Mouse (Mus musculus) megakaryocyte, embryonic 14.5 days (primary cell): ENCODE data around the gene Tenm3.

ENCODE experiments used
- FLI1 ChIP-seq: IDR thresholded peaks from 2 replicates; pipeline ENCODE4 v1.6.1; 2012; ENCODE audit warnings: low read length, inconsistent platforms, mixed read lengths
- GATA1 ChIP-seq: IDR thresholded peaks from 3 replicates; pipeline ENCODE4 v1.6.1; 2012; ENCODE audit warnings: mixed read lengths, low read length, inconsistent platforms, borderline replicate concordance

DNA sequence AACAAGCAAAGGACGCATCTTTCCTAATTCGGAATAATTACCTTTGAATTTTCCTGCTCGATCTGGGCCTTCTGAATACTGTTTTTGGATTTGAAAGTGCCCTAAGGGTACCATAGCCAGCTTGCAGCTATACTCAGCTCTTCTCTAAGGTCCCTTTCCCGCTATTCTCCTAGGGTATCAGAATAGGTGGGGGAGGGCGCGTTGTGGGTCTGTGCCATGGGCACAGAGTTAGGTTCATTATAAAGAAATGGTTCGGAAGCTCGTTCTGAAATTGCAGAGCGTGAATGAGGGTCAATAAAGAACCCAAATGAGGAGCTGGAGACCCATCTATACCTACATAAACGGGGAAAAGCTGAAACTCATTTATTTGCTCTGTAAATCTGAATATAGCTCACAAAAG is 575.1 kb downstream of the Tenm3 start:
- no peak for TF ChIP-seq GATA1
- TF ChIP-seq FLI1: no peak
